Mouse (Mus musculus): ENCODE results near the gene 1700123K08Rik. TPM values are rescaled to one million over a fixed set of nuclear protein-coding genes. Genes with fewer than 3 reads are reported as not detected.
"Not testable (repeated sequence)": the region's sequence is repeated elsewhere in the genome, so short reads cannot be mapped to it uniquely, and the experiment has no call there.

Gene 1700123K08Rik
- total RNA-seq (2015), result not detected in 2 replicates
- total RNA-seq (2017), result not detected in 2 replicates

GRCm38 (mm10) chr5:138564612-138565011, at the start of gene 1700123K08Rik:
Gene 1700123K08Rik, minus strand, starts transcription at chr5:138564712.
- not testable (repeated sequence) for ATAC-seq (ENCODE audit: poor library complexity, severe bottlenecking)

- ATAC-seq (ENCODE audit: poor library complexity, severe bottlenecking), result no peak
Measured at GRCm38 (mm10) chr5:138587396-138587795, 22.9 kb upstream of the 1700123K08Rik start.

- ATAC-seq (ENCODE audit: poor library complexity, severe bottlenecking), result peak; percentile 66
Measured at GRCm38 (mm10) chr5:138571623-138572022, 7.1 kb upstream of the 1700123K08Rik start.

- no peak for ATAC-seq (ENCODE audit: poor library complexity, severe bottlenecking)
Measured at GRCm38 (mm10) chr5:138552718-138553117, 11.8 kb downstream of the 1700123K08Rik start.

GRCm38 (mm10) chr5:138532491-138532890, 32.0 kb downstream of the 1700123K08Rik start:
- ATAC-seq (ENCODE audit: poor library complexity, severe bottlenecking), result no peak

Other genes starting within 250 kb of the 1700123K08Rik start
- gene Pvrig, start 222.8 kb downstream of the 1700123K08Rik start, total RNA-seq (2015), result 0.50 TPM in 1 of 2 replicates, not detected in the other
- 0.11 TPM in 1 of 2 replicates, not detected in the other for gene Pvrig, start 222.8 kb downstream of the 1700123K08Rik start, total RNA-seq (2017)
- gene Zfp157, start 123.2 kb downstream of the 1700123K08Rik start, total RNA-seq (2015), result 9.1 and 15.3 TPM in 2 replicates
- gene Zfp157, start 123.2 kb downstream of the 1700123K08Rik start, total RNA-seq (2017), result 10.8 and 11.1 TPM in 2 replicates
- gene Zfp68, start 55.0 kb upstream of the 1700123K08Rik start, total RNA-seq (2015), result 47.9 and 51.5 TPM in 2 replicates
- 51.0 and 60.4 TPM in 2 replicates for gene Zfp68, start 55.0 kb upstream of the 1700123K08Rik start, total RNA-seq (2017)
- 3.2 and 3.6 TPM in 2 replicates for gene A430033K04Rik, start 58.1 kb upstream of the 1700123K08Rik start, total RNA-seq (2015)
- gene A430033K04Rik, start 58.1 kb upstream of the 1700123K08Rik start, total RNA-seq (2017), result 5.8 and 6.4 TPM in 2 replicates
- gene Fam20c, start 189.8 kb upstream of the 1700123K08Rik start, total RNA-seq (2015), result 9.6 and 10.3 TPM in 2 replicates
- 14.0 and 19.0 TPM in 2 replicates for gene Fam20c, start 189.8 kb upstream of the 1700123K08Rik start, total RNA-seq (2017)